Mouse (Mus musculus): ENCODE measurements around the gene Usp2.

DNA sequence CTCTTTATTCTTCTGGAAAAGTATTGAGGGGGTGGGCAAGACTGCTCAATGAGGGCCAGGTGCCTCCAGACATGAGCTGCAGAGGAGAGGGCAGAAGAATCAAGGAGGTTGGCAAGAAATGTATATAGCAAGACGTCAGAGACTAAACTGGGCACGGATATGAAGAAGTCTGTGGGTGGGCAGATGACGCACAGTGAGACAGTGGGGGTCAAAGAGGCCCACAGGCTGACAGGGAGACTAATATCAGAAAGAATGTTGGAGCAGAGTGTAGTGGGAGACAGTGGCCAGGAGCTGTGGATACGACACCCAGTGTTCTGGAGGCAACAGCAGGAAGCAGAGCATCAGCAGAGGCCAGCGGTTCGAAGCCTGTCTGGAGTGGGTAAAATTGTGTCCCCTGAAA lies 8.2 kb upstream of the Usp2 start:
- TF ChIP-seq CTCF (IDR thresholded peaks at IDR 0.05; ENCODE audit: extremely low read depth, insufficient read depth, low read length) = no peak
- TF ChIP-seq POLR2A (IDR thresholded peaks at IDR 0.05; ENCODE audit: extremely low read depth, insufficient read depth, low read length) = no peak
